Mouse (Mus musculus) MEL (cell line): ENCODE measurements around the gene Ntrk3. TPM values are rescaled to one million over a fixed set of nuclear protein-coding genes. Genes with fewer than 3 reads are reported as not detected.

ENCODE experiments used
- DNase-seq: peaks from one replicate; pipeline ENCODE4 v3.0.0; 2011; ENCODE audit warnings: low read depth, low spot score
- H3K27ac ChIP-seq: 2 replicates; pipeline ENCODE4 v1.5.1; 2012; ENCODE audit warnings: low read depth, mild to moderate bottlenecking, control low read depth, low read length, moderate library complexity; ENCODE audit not compliant: control insufficient read depth
- H3K27me3 ChIP-seq, 2 experiments: fragments of 150-350 bp in 1 of 2; sonication (generic) in 1 of 2; 2 replicates each; pipeline ENCODE4 v1.6.1; 2012; ENCODE audit warnings: low read length in 2 of 2, mild to moderate bottlenecking in 2 of 2, improper control_type of control experiment in 1 of 2, moderate library complexity in 1 of 2; ENCODE audit not compliant: insufficient read depth in 2 of 2, control insufficient read depth in 1 of 2
- H3K36me3 ChIP-seq, 2 experiments: 2 replicates each; pipeline ENCODE4 v1.6.1; 2012 to 2014; ENCODE audit warnings: low read length in 2 of 2, improper control_type of control experiment in 1 of 2, inconsistent platforms in 1 of 2, mild to moderate bottlenecking in 1 of 2; ENCODE audit not compliant: insufficient read depth in 2 of 2, control insufficient read depth in 1 of 2
- H3K4me1 ChIP-seq, 2 experiments: fragments of 150-350 bp in 1 of 2; sonication (generic) in 1 of 2; 2 replicates each; pipeline ENCODE4 v1.6.1; 2012; ENCODE audit warnings: low read length in 2 of 2, improper control_type of control experiment in 1 of 2, mild to moderate bottlenecking in 1 of 2; ENCODE audit not compliant: insufficient read depth in 2 of 2, control insufficient read depth in 1 of 2
- H3K4me3 ChIP-seq, 2 experiments: fragments of 150-350 bp in 1 of 2; sonication (generic) in 1 of 2; 2 replicates each; pipeline ENCODE4 v1.5.1; 2012; ENCODE audit warnings: low read depth in 2 of 2, low read length in 2 of 2, mild to moderate bottlenecking in 2 of 2, moderate library complexity in 2 of 2, control low read depth in 1 of 2, improper control_type of control experiment in 1 of 2; ENCODE audit not compliant: control insufficient read depth in 1 of 2, insufficient read depth in 1 of 2
- H3K79me2 ChIP-seq: 2 replicates; pipeline ENCODE4 v1.6.1; 2012; ENCODE audit warnings: mild to moderate bottlenecking, low read length, moderate library complexity; ENCODE audit not compliant: control insufficient read depth, poor library complexity, insufficient read depth
- H3K9ac ChIP-seq: 2 replicates; pipeline ENCODE4 v1.6.1; 2012; ENCODE audit warnings: low read depth, mild to moderate bottlenecking, control low read depth, low read length, moderate library complexity; ENCODE audit not compliant: control insufficient read depth, poor library complexity, severe bottlenecking
- H3K9me3 ChIP-seq: fragments of 150-350 bp; sonication (generic); replicated peaks from 2 replicates; pipeline ENCODE4 v1.6.1; 2012; ENCODE audit warnings: mild to moderate bottlenecking, low read length, improper control_type of control experiment, moderate library complexity; ENCODE audit not compliant: insufficient read depth
- CTCF ChIP-seq, 3 experiments: IDR thresholded peaks in 2 of 3; conservative IDR thresholded peaks in 1 of 3; 2 replicates each; pipeline ENCODE4 v1.5.1; 2011 to 2012; ENCODE audit warnings: low read length in 3 of 3, low read depth in 2 of 3, mild to moderate bottlenecking in 2 of 3, improper control_type of control experiment in 1 of 3, inconsistent platforms in 1 of 3, mixed read lengths in 1 of 3, moderate library complexity in 1 of 3; ENCODE audit not compliant: control insufficient read depth in 1 of 3, insufficient read depth in 1 of 3, poor library complexity in 1 of 3, severe bottlenecking in 1 of 3
- E2F4 ChIP-seq: IDR thresholded peaks from 2 replicates; pipeline ENCODE4 v1.6.1; 2011; ENCODE audit warnings: low read depth, low read length, improper control_type of control experiment, borderline replicate concordance
- EP300 ChIP-seq, 2 experiments: IDR thresholded peaks; 2 replicates each; pipeline ENCODE4 v1.6.1; 2011; ENCODE audit warnings: improper control_type of control experiment in 2 of 2, low read length in 2 of 2, low read depth in 1 of 2, mild to moderate bottlenecking in 1 of 2
- ETS1 ChIP-seq: IDR thresholded peaks from 2 replicates; pipeline ENCODE4 v1.6.1; 2012; ENCODE audit warnings: low read depth, mild to moderate bottlenecking, inconsistent platforms, low read length, improper control_type of control experiment, moderate library complexity
- MAX ChIP-seq: IDR thresholded peaks from 2 replicates; pipeline ENCODE4 v1.6.1; 2011; ENCODE audit warnings: low read length, improper control_type of control experiment
- MEF2A ChIP-seq: IDR thresholded peaks from 2 replicates; pipeline ENCODE4 v1.6.1; 2014; ENCODE audit warnings: low read depth, mild to moderate bottlenecking, inconsistent platforms, low read length, improper control_type of control experiment; ENCODE audit not compliant: poor library complexity, insufficient replicate concordance, severe bottlenecking; ENCODE audit errors: extremely low read depth
- POLR2A ChIP-seq, 2 experiments: IDR thresholded peaks; 2 replicates each; pipeline ENCODE4 v1.6.1; 2011 to 2012; ENCODE audit warnings: low read length in 2 of 2, mild to moderate bottlenecking in 2 of 2, control low read depth in 1 of 2, improper control_type of control experiment in 1 of 2, low read depth in 1 of 2, moderate library complexity in 1 of 2; ENCODE audit not compliant: control insufficient read depth in 1 of 2, insufficient read depth in 1 of 2, poor library complexity in 1 of 2
- RAD21 ChIP-seq: IDR thresholded peaks from 2 replicates; pipeline ENCODE4 v1.6.1; 2011; ENCODE audit warnings: mild to moderate bottlenecking, low read depth, low read length, improper control_type of control experiment
- SMC3 ChIP-seq: IDR thresholded peaks from 2 replicates; pipeline ENCODE4 v1.6.1; 2011; ENCODE audit warnings: low read depth, low read length, improper control_type of control experiment
- USF1 ChIP-seq: IDR thresholded peaks from 2 replicates; pipeline ENCODE4 v1.6.1; 2014; ENCODE audit warnings: low read depth, mild to moderate bottlenecking, inconsistent platforms, low read length, improper control_type of control experiment, moderate library complexity
- ZC3H11A ChIP-seq: IDR thresholded peaks from 2 replicates; pipeline ENCODE4 v1.6.1; 2012; ENCODE audit warnings: low read depth, mild to moderate bottlenecking, inconsistent platforms, low read length, improper control_type of control experiment
- ZMIZ1 ChIP-seq: IDR thresholded peaks from 2 replicates; pipeline ENCODE4 v1.6.1; 2012; ENCODE audit warnings: low read depth, mild to moderate bottlenecking, inconsistent platforms, low read length, improper control_type of control experiment, moderate library complexity
- polyA plus RNA-seq, 2 experiments: library from polyadenylated mRNA; stranded (reverse) in 1 of 2; unstranded in 1 of 2; fragments of >175 nt in 1 of 2; fragments of >200 nt in 1 of 2; gene quantifications; 2 replicates each; pipeline versions ENCODE4 v1.2.1 to v1.2.4; 2012; ENCODE audit warnings: low replicate concordance in 2 of 2, low read depth in 1 of 2; ENCODE audit not compliant: insufficient read length in 2 of 2, insufficient read depth in 1 of 2, missing spikeins in 1 of 2
- total RNA-seq: library from RNA; depleted of rRNA; stranded (reverse); fragments of 300-350 nt; gene quantifications from 2 replicates; pipeline ENCODE4 v1.2.3, GENCODE M21; 2012

Gene Ntrk3
- total and polyA plus RNA-seq, 3 experiments = 0.04 TPM; not detected in 2

GRCm38 (mm10) chr7:78766019-78766683, 28.3 kb upstream of the Ntrk3 start:
- H3K9ac ChIP-seq = no peak overlapping the region
- H3K36me3 ChIP-seq = no peaks in the 10 kb centered on the region
- peak; percentile 67 for DNase-seq
- H3K27ac ChIP-seq = no peak overlapping the region
- TF ChIP-seq ZC3H11A (peak; percentile 85), RAD21 (peak; percentile 93), MEF2A (no peak), SMC3 (peak; percentile 89), CTCF (IDR thresholded peaks at IDR 0.05 in 2 of 3, conservative IDR thresholded peaks at IDR 0.05 in 1 of 3; ENCODE audit: control insufficient read depth in 1 of 3, insufficient read depth in 1 of 3, low read depth in 2 of 3, low read length in 3 of 3, poor library complexity in 1 of 3, severe bottlenecking in 1 of 3) (peak; percentile 85 to 91 (median 88))
- no peaks in the 10 kb centered on the region for H3K79me2 ChIP-seq
- no peaks in the 10 kb centered on the region for H3K4me1 ChIP-seq
- peaks cover 0 to 2% of the 10 kb centered on the region in 2 experiments for H3K27me3 ChIP-seq
- no peak overlapping the region for H3K4me3 ChIP-seq
- H3K9me3 ChIP-seq = no peaks in the 10 kb centered on the region

DNA sequence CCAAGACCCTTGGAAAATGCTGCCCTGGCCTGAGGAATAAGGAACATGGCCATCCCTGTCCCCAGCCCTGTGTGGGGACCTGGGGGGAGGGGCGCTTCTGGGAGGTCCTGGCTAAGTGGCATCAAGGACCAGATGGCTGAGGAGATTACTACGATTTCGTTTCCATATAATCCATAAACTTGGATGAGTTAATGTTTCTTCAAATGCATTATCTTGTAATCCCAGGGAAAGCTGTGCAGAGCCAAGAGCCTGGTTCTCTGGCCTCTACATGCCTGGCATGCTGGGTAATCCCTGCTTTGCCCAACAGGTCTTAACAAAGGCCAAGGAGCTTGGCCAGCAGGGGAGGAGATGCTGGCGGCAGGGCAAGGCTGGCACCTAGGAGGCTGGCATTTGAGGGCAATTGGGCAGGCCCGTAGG, 27.4 kb upstream of the Ntrk3 start:
- H3K9me3 ChIP-seq = no peaks in the 10 kb centered on the region
- no peaks in the 10 kb centered on the region for H3K79me2 ChIP-seq
- no peaks in the 10 kb centered on the region for H3K36me3 ChIP-seq
- no peak overlapping the region for H3K27ac ChIP-seq
- H3K4me1 ChIP-seq = no peaks in the 10 kb centered on the region
- peaks cover 2% of the 10 kb centered on the region in 2 experiments for H3K27me3 ChIP-seq
- no peak overlapping the region for H3K4me3 ChIP-seq
- DNase-seq = no peak
- no peak overlapping the region for H3K9ac ChIP-seq
- TF ChIP-seq POLR2A (IDR thresholded peaks at IDR 0.05; ENCODE audit: control insufficient read depth in 1 of 2, insufficient read depth in 1 of 2, low read depth in 1 of 2, low read length in 2 of 2, poor library complexity in 1 of 2) (no peak), USF1 (no peak), ZMIZ1 (no peak), E2F4 (no peak), MEF2A (no peak), MAX (no peak), EP300 (IDR thresholded peaks at IDR 0.05; ENCODE audit: low read depth in 1 of 2, low read length in 2 of 2) (no peak)

- Histone ChIP-seq H3K36me3 (no peaks in the 10 kb centered on the region), H3K4me3 (no peak overlapping the region), H3K9me3 (no peaks in the 10 kb centered on the region), H3K4me1 (no peaks in the 10 kb centered on the region), H3K9ac (no peak overlapping the region), H3K27ac (no peak overlapping the region), H3K79me2 (no peaks in the 10 kb centered on the region), H3K27me3 (peaks cover 3 to 6% of the 10 kb centered on the region in 2 experiments)
- no peak for TF ChIP-seq ETS1
- DNase-seq = no peak
Observed at GRCm38 (mm10) chr7:78763801-78764200, 26.0 kb upstream of the Ntrk3 start.
